Mouse (Mus musculus): Measurements from ENCODE around the gene Eif3k.

Eif3k gene

GRCm38 (mm10) chr7:28958770-28959169, 22.9 kb downstream of the Eif3k start:
- DNase-seq (ENCODE audit: low spot score) = no peak

GRCm38 (mm10) chr7:28957997-28958725, 23.5 kb downstream of the Eif3k start:
- DNase-seq (ENCODE audit: low spot score) = no peak

DNA sequence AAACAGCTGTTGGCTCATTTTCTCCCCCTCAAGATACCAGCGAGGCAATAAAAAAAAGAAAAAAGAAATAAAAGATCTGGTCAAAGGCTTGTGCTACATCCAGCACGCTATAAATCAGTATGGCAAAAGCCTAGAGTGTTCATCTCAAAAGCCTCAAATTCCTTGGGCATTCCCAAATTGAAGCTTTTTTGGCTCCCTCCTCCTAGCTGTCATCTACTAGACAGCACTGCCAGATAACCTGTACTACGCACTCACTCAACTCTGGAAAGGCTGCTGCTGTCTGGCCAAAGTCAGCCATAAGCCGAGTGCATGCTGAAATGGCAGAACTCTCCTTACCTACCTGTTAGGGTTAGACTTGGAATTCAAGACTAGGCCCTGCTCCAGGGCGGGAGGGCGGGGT, 24.4 kb downstream of the Eif3k start:
- DNase-seq (ENCODE audit: low spot score) = no peak

DNA sequence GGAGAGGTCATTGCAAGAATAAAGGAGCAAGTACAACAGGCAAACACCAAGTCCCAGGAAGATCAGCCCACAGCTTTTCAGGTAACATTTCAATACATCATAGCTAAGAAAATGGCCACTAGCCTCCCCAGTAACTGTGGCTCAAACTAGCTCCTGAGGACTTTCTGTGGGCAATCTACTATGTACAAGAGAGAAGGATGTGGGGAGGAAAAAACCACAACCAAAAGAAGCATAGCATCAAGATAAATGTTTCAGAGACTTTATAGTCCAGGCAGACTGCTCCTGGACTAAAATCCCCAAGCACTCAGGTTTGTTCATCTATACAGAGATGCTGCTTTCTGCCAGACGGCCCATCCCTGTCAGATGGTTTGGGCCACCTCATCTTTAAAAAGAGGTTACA, 25.4 kb downstream of the Eif3k start:
- no peak for DNase-seq (ENCODE audit: low spot score)

DNA sequence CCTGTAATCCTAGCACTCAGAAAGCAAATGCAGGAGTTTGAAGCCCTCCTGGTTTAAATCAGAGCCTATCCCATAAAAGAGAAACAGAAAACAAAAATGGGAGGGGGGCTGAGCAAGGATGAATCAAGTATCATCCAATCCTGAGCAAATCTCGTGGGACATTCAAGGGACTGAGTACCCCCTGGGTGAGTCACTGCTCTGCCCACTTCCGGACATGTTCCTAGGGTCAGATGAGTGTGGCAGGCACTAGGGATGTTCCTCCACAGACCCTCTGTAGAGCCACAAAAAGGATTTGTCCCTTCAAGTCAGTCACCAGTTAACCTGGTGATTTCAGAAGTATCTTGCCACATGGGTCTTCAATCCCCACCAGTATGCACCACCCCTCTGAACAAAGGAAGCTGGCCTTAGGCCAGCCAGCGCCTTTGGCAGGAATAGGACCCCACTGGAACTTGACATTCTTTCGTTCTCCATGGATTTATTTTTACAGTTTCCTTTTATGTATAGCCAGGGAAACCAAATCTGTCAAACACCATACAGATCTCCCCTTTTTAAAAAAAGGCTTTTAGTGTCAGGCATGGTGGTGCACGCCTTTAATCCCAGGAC, 26.3 kb downstream of the Eif3k start:
- no peak for DNase-seq (ENCODE audit: low spot score)

GRCm38 (mm10) chr7:28954773-28955172, 26.9 kb downstream of the Eif3k start:
- DNase-seq (ENCODE audit: low spot score) = no peak

DNA sequence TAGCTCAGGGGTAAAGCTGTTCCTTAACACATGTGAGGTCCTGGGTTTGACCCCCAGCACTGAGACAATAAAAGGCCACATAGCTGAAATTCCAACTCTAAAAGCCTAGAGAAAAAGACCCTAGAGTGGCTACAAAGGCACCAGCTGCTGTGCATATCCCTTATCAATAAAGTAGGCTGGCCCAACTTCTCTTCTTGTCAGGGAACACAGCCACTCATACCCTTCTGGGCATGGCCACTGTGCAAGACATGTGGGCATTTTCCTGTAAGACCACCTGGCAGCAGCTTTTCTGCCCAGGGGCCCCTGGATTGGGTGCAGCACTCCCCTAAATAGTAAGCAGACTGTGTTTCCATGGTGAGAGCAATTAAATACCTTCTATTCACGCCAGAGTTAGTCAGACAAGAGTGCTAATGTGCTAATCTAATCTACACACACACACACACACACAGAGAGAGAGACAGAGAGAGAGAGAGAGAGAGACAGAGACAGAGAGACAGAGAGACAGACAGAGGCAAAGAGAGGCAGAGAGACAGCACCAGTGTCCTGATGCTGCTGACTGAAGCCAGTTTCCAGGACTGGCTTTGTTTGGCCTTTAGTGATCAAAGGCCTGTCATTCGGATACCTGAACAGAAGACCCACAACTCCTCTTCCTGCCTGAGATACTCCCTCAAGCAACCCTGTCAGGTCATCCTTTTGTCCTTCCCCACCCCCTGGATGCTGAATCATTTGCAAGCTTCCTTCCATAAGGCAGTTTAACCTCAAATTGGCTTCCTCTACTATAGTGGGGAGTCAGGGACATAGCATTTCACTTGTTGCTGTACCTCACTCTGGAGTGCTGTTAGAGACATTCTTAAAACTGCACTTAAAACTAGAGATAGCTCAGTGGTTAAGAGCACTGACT, 27.9 kb downstream of the Eif3k start:
- DNase-seq (ENCODE audit: low spot score) = no peak

DNA sequence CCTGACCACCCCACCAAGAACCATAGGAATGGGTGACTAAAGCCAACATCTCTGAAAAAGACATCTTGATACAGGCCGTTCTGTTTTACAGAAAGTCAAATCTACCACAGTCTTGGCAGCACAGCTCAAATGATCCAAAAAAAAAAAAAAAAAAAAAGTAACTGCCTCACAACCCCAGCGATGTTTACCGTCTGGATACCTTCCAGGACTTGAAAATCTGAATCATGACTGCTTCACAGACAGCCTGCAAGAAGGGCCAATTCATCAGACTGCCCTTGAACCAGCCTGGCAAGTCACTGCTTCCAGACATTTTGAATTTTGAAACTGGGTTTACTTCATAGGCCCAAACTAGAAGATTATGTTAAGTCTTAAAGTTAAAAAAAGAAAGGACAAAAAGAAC, 28.9 kb downstream of the Eif3k start:
- no peak for DNase-seq (ENCODE audit: low spot score)

DNA sequence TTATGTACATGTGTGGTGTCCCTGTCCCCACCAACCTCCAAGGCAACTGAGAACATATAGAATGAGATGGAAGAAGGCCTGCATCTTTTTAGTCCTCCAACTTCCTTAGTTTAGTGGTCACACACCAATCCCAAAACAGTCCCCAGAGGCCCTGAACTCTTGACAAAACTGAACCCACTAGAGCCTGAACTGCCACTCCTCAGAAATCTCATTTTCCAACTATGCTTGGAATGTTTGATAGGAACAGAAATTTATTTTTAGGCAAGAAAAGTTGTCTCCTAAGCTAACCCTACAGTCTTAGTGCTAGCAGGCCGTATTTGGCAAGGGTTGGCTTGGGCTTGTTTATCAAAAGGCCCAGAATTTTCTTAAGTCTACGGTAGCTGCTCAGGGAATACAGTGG, 29.9 kb downstream of the Eif3k start:
- no peak for DNase-seq (ENCODE audit: low spot score)

- DNase-seq (ENCODE audit: low spot score) = no peak
These were observed 31.2 kb downstream of the Eif3k start for GRCm38 (mm10) chr7:28950346-28951037.

DNA sequence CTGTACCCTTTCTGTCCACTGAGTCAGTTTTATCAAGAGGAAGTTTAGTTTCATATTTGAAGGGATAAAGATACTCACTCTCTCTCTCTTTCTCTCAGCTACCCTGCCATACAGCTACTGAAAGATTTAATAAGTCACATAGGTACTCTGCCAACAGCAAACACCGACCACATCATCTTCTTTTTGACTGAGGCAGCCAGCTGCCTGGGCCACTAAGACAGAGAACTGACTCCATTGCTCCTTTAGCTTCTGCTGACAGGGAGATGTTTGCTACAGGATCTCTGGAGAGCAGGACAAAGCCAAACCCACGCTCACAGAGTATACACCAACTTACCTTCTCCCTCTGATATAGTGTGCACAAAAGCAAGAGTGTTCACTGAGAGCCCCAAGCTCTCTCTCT, 32.4 kb downstream of the Eif3k start:
- DNase-seq (ENCODE audit: low spot score) = no peak

- no peak for DNase-seq (ENCODE audit: low spot score)
These were observed 32.9 kb downstream of the Eif3k start for GRCm38 (mm10) chr7:28948746-28949145.

DNA sequence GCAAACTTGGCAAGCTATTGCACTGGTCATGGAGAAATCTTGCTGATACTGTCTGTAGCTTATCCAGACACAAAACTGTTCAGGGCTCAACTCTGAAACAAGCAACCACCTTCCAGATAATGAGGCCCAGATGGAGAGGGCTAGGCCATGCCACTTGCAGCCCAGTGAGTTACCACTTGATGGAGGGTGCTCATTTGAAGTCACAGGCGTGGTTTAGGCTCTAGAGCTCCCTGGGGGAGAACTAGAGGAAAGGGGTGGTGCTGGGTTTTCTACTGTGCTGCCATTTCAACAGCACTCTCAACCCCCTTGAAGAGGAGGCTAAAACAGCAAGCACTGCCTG, 35.4 kb downstream of the Eif3k start:
- no peak for DNase-seq (ENCODE audit: low spot score)

GRCm38 (mm10) chr7:28945416-28946270, 36.0 kb downstream of the Eif3k start:
- DNase-seq (ENCODE audit: low spot score) = no peak

DNA sequence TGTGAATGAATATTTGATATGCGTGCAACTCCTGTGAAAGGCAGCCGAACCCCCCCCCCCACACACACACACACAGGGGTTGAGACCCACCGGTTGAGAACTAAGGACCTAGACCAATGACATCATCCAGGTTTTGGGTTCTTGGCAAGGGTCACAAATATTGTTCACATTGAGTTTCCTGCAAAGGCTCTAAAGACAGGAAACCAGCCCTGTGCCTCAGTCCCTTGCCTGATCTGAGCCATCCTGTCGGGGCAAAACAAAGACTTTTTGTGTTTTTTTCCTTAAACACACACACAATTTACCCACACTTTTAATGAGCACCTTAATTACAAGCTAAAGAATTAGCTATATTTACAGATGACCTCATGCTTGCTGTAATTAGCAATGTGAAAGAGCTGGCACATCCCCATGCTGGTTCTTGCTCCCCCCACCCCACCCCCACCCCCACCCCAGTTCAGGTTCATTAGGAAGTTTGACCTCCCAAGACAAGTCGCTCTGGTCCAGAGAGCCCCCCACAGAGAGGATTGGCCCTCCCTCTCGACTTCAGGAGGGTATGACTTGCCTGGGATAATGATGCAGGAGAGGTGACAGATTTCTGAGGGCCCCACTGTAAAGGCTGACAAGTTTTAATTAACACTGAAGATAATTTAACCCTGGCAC, 36.8 kb downstream of the Eif3k start:
- DNase-seq (ENCODE audit: low spot score) = no peak

DNA sequence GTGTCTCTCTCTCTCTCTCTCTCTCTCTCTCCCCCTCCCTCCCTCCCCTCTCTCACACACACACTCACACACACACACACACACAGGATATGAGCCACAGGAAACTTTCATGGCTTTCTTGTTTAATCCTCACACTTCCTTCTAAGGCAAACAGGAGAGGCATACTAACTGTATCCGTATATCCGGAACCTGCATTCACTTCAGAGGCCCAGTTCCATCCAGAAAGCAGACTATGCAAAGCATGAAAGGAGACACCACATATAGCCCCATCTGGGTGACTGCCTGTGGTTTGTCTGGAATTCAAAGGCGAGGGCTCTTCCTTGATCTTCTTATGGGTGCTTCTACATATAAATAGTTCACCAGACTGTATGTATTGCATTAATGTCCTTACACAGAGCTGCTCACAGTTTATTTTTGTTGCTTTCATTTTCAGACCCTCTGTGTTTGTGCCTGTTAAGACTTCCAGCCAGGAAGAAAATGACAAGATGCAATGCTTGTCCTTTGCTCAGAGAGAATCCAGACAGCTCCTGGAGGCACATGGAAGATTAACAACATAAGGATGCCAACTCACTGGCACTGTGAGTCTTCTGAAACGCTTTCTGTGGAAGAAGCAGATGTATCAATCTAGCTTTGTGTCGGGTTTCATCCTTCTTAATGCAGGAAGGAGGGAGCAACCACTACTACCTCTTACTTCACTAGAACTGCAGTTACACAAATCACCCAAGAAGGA, 38.0 kb downstream of the Eif3k start:
- no peak for DNase-seq (ENCODE audit: low spot score)

DNA sequence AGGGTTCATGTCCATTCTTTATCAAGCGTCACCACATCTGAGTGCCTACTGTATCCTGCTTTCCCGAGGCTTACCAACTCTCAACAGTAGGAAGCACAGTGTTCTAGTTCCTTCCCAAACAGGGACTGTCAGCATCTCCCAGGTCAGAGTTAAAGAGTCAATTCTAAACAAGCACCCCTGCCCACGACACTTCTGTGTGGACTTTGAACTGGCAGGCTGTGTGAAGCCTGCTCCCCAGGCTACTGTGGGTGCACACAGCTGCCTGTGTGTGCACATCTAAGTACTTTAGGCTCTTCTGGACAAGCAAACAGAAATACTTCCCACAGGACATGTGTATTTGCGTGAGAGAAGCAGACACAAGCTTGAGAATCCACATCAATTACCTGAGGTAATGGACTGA, 40.1 kb downstream of the Eif3k start:
- no peak for DNase-seq (ENCODE audit: low spot score)

- DNase-seq (ENCODE audit: low spot score) = no peak
These were observed 40.5 kb downstream of the Eif3k start for GRCm38 (mm10) chr7:28941129-28941528.

DNA sequence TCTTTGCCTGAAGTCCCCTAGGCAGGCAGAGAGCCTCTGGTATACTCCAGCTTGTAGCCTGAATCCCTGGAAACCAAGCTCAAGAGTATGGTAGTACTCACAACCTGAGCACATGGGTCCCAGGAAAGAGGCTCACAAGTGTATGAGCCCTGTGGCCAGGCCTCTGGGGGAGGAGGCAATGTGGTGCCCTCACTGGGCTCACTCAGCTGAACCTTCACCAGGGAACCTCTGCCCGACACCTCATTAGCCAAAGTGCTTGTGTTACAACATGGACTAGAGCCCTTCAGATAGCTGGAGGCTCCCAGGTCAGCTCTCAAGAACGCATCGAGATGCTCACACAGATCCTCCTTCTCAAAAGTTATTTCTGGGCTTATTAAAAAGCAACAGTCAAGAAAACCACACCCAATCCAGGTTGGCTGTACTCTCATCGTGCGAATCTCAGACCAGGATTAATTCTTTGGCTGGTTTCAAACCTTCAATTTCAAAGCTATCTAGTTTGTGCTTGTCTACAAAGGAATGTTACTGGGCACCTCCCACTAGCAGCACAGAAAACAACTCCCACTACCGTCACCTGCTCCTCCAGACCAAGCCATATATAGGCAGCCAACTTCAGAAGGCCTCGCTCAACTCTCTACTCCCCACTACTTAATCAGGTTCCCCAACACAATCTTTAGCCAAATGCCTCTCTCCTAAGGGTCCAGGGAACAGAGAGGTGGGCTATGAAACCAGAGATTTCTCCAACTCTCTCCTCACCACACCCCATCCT, 42.1 kb downstream of the Eif3k start:
- no peak for DNase-seq (ENCODE audit: low spot score)

GRCm38 (mm10) chr7:28938654-28939053, 43.0 kb downstream of the Eif3k start:
- no peak for DNase-seq (ENCODE audit: low spot score)

Measured in layer of hippocampus, adult 9-10 months (tissue).